Mouse (Mus musculus) pancreas, adult 10 weeks (tissue): Measurements from ENCODE around the gene Rpl39l. TPM values are rescaled to one million over a fixed set of nuclear protein-coding genes. Genes with fewer than 3 reads are reported as not detected.

Experiments
- polyA plus RNA-seq: library from polyadenylated mRNA; stranded (reverse); fragments of 350-450 nt; fragmentation: Illumina TruSeq; extraction: RNeasy Lipid Tissue Mini Kit (QIAGEN cat#74804); gene quantifications from one replicate; pipeline ENCODE4 v1.2.3, GENCODE M21; 2015; ENCODE audit warnings: low read depth, low replicate concordance; ENCODE audit not compliant: insufficient read depth

Rpl39l gene
- not detected for polyA plus RNA-seq

DNA sequence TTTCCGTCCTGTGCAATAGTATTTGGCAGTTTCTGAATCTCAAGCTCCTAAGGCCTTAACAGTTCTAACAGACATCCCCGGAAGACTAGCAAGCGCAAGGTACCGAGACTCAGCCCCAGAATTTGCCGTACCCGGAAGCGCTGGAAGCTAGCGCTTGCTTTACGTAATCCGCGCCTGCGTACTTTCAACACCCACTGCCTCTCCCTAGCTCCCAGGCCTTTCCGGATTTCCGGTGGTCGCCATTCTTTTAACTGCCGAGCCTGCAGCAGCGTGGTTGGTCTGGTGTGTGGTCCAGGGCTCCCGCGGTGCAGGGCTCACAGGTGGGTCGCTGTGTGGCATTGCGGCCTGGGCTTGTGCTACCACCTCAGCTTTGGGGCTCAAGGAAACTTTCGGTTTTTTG is at the start of gene Rpl39l:
Gene Rpl39l (plus strand): TSS at position 222 of the 400 bp plus-strand sequence.

DNA sequence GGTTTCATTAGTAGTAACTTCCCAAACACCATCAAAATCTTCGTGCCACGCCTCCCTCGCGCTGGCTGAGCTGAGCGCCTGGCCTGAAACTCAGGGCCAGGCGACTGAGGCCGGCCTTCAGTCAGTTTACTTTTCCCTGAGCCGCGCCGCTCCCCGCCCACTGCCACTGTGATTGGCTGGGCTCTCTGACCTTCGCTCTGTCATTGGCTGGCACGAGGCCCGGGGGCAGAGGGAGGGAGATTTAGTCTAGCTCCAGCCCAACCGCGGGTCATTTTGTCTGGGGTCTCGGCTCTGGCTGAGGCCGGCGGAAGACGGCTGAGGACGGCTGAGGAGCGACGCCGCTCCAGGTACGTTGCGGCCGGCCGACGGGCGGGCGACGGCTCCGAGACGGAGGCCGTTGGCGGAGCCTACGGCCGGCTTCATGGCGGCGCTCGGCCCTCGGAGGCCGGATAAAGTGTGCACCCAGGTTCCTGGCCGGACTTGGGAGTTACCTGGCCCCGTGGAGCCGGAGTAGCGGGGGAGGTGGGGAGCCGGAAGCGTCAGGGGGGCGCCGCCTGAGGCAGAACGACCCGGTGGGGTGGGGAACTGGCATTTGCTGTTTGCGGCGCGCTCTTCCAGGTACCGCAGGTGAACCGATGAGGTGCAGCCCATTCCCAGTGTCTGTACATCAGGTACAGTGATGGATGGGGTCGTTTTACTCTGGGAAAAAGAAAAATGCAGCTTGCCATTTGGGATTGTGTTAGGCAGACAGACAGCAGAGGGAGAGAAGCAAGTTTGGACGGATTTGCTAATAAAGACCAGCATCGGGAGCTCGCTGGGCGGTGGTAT is 22.9 kb downstream of the Rpl39l start, which contains the start of gene Atf7ip2:
Gene Atf7ip2 (plus strand): TSS at position 34 of the 828 bp plus-strand sequence.

Other genes with a start within 250 kb of the Rpl39l start
- not detected for gene Grin2a, start 174.7 kb upstream of the Rpl39l start, polyA plus RNA-seq
- gene Atf7ip2, start 22.5 kb downstream of the Rpl39l start, polyA plus RNA-seq, result not detected
- gene Emp2, start 143.7 kb downstream of the Rpl39l start, polyA plus RNA-seq, result 14.7 TPM
- not detected for gene Tekt5, start 225.3 kb downstream of the Rpl39l start, polyA plus RNA-seq
- 5.4 TPM for gene Nubp1, start 241.7 kb downstream of the Rpl39l start, polyA plus RNA-seq